Mouse (Mus musculus) CH12.LX (cell line): ENCODE data around the gene Nudt21.

Source experiments
- CTCF ChIP-seq, 2 experiments: IDR thresholded peaks in 1 of 2; conservative IDR thresholded peaks in 1 of 2; 2 replicates each; pipeline ENCODE4 v1.5.1; 2011 to 2012; ENCODE audit warnings: low read depth in 2 of 2, low read length in 2 of 2, improper control_type of control experiment in 1 of 2, inconsistent platforms in 1 of 2, mild to moderate bottlenecking in 1 of 2, moderate library complexity in 1 of 2
- GABPA ChIP-seq: IDR thresholded peaks from 2 replicates; pipeline ENCODE4 v1.6.1; 2012; ENCODE audit warnings: low read depth, low read length, improper control_type of control experiment, inconsistent platforms; ENCODE audit not compliant: insufficient replicate concordance
- JUND ChIP-seq: conservative IDR thresholded peaks from 2 replicates; pipeline ENCODE4 v1.6.1; 2011; ENCODE audit warnings: low read depth, low read length, improper control_type of control experiment
- MAX ChIP-seq: IDR thresholded peaks from 2 replicates; pipeline ENCODE4 v1.6.1; 2011; ENCODE audit warnings: low read length, improper control_type of control experiment
- POLR2A ChIP-seq: IDR thresholded peaks from 2 replicates; pipeline ENCODE4 v1.6.1; 2011; ENCODE audit warnings: low read depth, mild to moderate bottlenecking, improper control_type of control experiment, low read length
- POLR2AphosphoS2 ChIP-seq: IDR thresholded peaks from 2 replicates; pipeline ENCODE4 v1.6.1; 2011; ENCODE audit warnings: low read depth, low read length, improper control_type of control experiment
- SIN3A ChIP-seq: IDR thresholded peaks from 2 replicates; pipeline ENCODE4 v1.6.1; 2012; ENCODE audit warnings: low read length, improper control_type of control experiment, inconsistent platforms
- SMC3 ChIP-seq: IDR thresholded peaks from 2 replicates; pipeline ENCODE4 v1.6.1; 2011; ENCODE audit warnings: low read depth, low read length, improper control_type of control experiment
- USF1 ChIP-seq: IDR thresholded peaks from 2 replicates; pipeline ENCODE4 v1.6.1; 2014; ENCODE audit warnings: low read depth, mild to moderate bottlenecking, inconsistent platforms, low read length, improper control_type of control experiment

GRCm38 (mm10) chr8:94012013-94012951, 24.5 kb downstream of the Nudt21 start, which contains the start of gene Amfr:
- TF ChIP-seq JUND = no peak
- TF ChIP-seq CTCF (conservative IDR thresholded peaks at IDR 0.05 in 1 of 2, IDR thresholded peaks at IDR 0.05 in 1 of 2; ENCODE audit: low read depth in 2 of 2, low read length in 2 of 2) = peak in 1 of 2 experiments; percentile 37; a peak in 2 of 4 replicates
- 0 out of 2 replicates have a peak, but pooled peaks have one; percentile 51 for TF ChIP-seq SIN3A
- no peak for TF ChIP-seq MAX
- TF ChIP-seq POLR2AphosphoS2 = no peak
- no peak for TF ChIP-seq SMC3
- peak; percentile 22; the same call in 1 of the 2 replicates for TF ChIP-seq POLR2A
- no peak for TF ChIP-seq GABPA
- no peak for TF ChIP-seq USF1
